Mouse (Mus musculus) adrenal gland, postnatal 4 days (tissue): ENCODE data around the gene Morc1. TPM values are rescaled to one million over a fixed set of nuclear protein-coding genes. Genes with fewer than 3 reads are reported as not detected.

ENCODE experiments used
- DNase-seq, 2 experiments: peaks; one replicate each; pipeline ENCODE4 v3.0.0; 2021 to 2022; ENCODE audit warnings: low spot score in 2 of 2, mixed read lengths in 2 of 2
- total RNA-seq, 2 experiments: library from RNA; stranded (reverse); gene quantifications; 2 replicates each; pipeline ENCODE4 v1.2.3; 2021

Gene Morc1
- total RNA-seq, 2 experiments from 2014 or later: 0.11 TPM; not detected in 1

- DNase-seq: no peak
These were observed 44.1 kb downstream of the Morc1 start for GRCm38 (mm10) chr16:48474896-48475802.

GRCm38 (mm10) chr16:48479266-48479848, 48.3 kb downstream of the Morc1 start:
- no peak for DNase-seq

GRCm38 (mm10) chr16:48516776-48517499, 85.9 kb downstream of the Morc1 start:
- no peak for DNase-seq

GRCm38 (mm10) chr16:48519569-48519968, 88.5 kb downstream of the Morc1 start:
- DNase-seq: no peak

GRCm38 (mm10) chr16:48537108-48537507, 106.1 kb downstream of the Morc1 start:
- DNase-seq: no peak

GRCm38 (mm10) chr16:48562290-48563080, 131.4 kb downstream of the Morc1 start:
- no peak for DNase-seq

GRCm38 (mm10) chr16:48570354-48570753, 139.3 kb downstream of the Morc1 start:
- peak; percentile 8 to 34 for DNase-seq

- DNase-seq: no peak
These were observed 143.0 kb downstream of the Morc1 start for GRCm38 (mm10) chr16:48574072-48574471.

- no peak for DNase-seq
These were observed 143.5 kb downstream of the Morc1 start for GRCm38 (mm10) chr16:48574499-48574898.

GRCm38 (mm10) chr16:48585369-48585768, 154.3 kb downstream of the Morc1 start:
- DNase-seq: no peak

GRCm38 (mm10) chr16:48594457-48594856, 163.4 kb downstream of the Morc1 start:
- no peak for DNase-seq

GRCm38 (mm10) chr16:48595216-48595615, 164.2 kb downstream of the Morc1 start:
- no peak for DNase-seq

GRCm38 (mm10) chr16:48603735-48604211, 172.7 kb downstream of the Morc1 start:
- DNase-seq: no peak

GRCm38 (mm10) chr16:48606476-48607038, 175.5 kb downstream of the Morc1 start:
- no peak for DNase-seq

GRCm38 (mm10) chr16:48608224-48608623, 177.2 kb downstream of the Morc1 start:
- no peak for DNase-seq

- DNase-seq: no peak
These were observed 179.8 kb downstream of the Morc1 start for GRCm38 (mm10) chr16:48610866-48611265.

GRCm38 (mm10) chr16:48611436-48611835, 180.4 kb downstream of the Morc1 start:
- DNase-seq: no peak

- no peak for DNase-seq
These were observed 182.7 kb downstream of the Morc1 start for GRCm38 (mm10) chr16:48613783-48614182.

- DNase-seq: no peak
These were observed 189.5 kb downstream of the Morc1 start for GRCm38 (mm10) chr16:48620510-48620909.

- no peak for DNase-seq
These were observed 190.0 kb downstream of the Morc1 start for GRCm38 (mm10) chr16:48621019-48621418.
